Mouse (Mus musculus): Measurements from ENCODE around the gene Zfp986. TPM values are rescaled to one million over a fixed set of nuclear protein-coding genes. Genes with fewer than 3 reads are reported as not detected.

Gene Zfp986
- total RNA-seq (2023), result not detected

DNA sequence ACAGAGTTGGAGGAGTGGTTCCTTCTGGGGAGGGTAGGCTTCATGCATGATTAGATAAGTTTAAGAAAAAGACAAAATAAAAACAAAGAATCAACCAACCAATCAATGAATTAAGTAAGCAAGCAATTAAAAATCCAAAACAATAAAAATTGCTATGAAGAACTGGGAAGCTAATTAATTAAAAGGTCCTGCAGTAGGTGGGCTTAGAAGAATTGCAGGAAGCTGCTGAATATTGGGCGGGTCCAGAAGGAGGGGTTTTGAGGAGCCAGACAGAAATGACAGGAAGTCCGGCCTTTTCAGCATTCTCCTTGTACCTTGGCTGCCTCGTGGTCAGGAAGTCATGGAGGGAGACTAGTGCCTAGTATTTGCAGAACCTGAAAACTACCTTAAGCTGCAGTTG, at the start of gene Zfp986:
Gene Zfp986 (plus strand): TSS at position 301 of the 400 bp plus-strand sequence.

Other genes starting within 250 kb of the Zfp986 start
- 1 to 10 TPM in 1 of 2 experiments, under 1 TPM in 1; 0.38 to 1.1 TPM for gene Zfp980, start 198.1 kb upstream of the Zfp986 start, total RNA-seq (2023)
- 1 to 10 TPM; 1.7 to 1.9 TPM for gene Zfp987, start 228.5 kb downstream of the Zfp986 start, total RNA-seq (2023)

Data from T-cell, adult 66 days (primary cell).